Mouse (Mus musculus): ENCODE results near the gene Efcab12.

DNA sequence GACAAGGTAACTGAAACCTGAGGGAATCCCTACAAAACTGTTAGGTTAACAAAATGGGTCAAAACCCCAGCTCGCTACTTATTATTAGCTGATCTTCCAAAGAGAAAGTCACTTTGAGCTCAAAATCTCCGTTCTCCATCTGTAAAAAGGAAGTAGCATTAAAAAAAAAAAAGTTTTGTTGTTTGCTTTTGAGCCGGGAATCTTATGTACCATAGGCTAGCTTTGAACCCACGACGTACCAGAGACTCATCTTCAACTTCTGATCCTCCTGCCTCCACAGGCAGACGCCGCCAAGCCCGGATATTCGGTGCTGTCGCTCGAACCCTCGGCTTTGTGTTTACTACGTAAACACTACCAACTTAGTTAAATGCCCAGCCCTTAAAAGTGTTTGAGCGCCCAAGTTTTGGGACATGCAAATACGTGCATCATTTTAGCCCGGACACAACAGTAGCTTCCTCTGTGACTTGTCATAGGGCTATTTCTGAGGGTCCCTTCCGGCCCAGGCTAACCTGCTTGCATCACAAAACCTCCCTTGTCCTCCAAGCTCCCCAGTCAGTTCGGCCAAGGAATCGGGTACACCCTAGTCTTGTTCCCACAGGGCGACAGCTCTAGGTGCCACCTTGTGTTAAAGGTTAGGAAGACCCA lies 14.4 kb upstream of the Efcab12 start:
- TF ChIP-seq CTCF (IDR thresholded peaks at IDR 0.05; ENCODE audit: extremely low read depth, insufficient read length, insufficient replicate concordance, low read depth, low read length), result no peak
- no peak for TF ChIP-seq POLR2A (IDR thresholded peaks at IDR 0.05; ENCODE audit: low read depth, low read length)

All from small intestine, adult 2 months (tissue).